Mouse (Mus musculus) bone marrow macrophage, adult 2 months (primary cell): ENCODE results near the gene Cenpm.

ENCODE experiments used
- CTCF ChIP-seq: IDR thresholded peaks from 2 replicates; pipeline ENCODE4 v1.5.1; 2012; ENCODE audit warnings: low read depth, mild to moderate bottlenecking, low read length, moderate library complexity
- POLR2A ChIP-seq: IDR thresholded peaks from 2 replicates; pipeline ENCODE4 v1.6.1; 2012; ENCODE audit warnings: mild to moderate bottlenecking, low read depth, low read length, borderline replicate concordance

- no peak for TF ChIP-seq CTCF
- TF ChIP-seq POLR2A = no peak
These were observed 39.7 kb downstream of the Cenpm start for GRCm38 (mm10) chr15:82204680-82205371.
